Mouse (Mus musculus): ENCODE results near the gene Cited4.

The Cited4 gene

GRCm38 (mm10) chr4:120680953-120681352 lies 14.6 kb downstream of the Cited4 start:
- DNase-seq, result peak; percentile 57

GRCm38 (mm10) chr4:120682168-120682567 lies 15.8 kb downstream of the Cited4 start:
- DNase-seq, result peak; percentile 72

- DNase-seq, result no peak
Observed at GRCm38 (mm10) chr4:120683278-120683997, 17.1 kb downstream of the Cited4 start.

- DNase-seq, result no peak
Observed at GRCm38 (mm10) chr4:120687282-120687681, 20.9 kb downstream of the Cited4 start.

GRCm38 (mm10) chr4:120689317-120689716 lies 22.9 kb downstream of the Cited4 start:
- DNase-seq, result no peak

GRCm38 (mm10) chr4:120692717-120693116 lies 26.3 kb downstream of the Cited4 start:
- DNase-seq, result peak; percentile 66

- no peak for DNase-seq
Observed at GRCm38 (mm10) chr4:120697353-120697752, 31.0 kb downstream of the Cited4 start.

- no peak for DNase-seq
Observed at GRCm38 (mm10) chr4:120697799-120698484, 31.6 kb downstream of the Cited4 start.

- no peak for DNase-seq
Observed at GRCm38 (mm10) chr4:120701180-120701579, 34.8 kb downstream of the Cited4 start.

- no peak for DNase-seq
Observed at GRCm38 (mm10) chr4:120702056-120702455, 35.7 kb downstream of the Cited4 start.

GRCm38 (mm10) chr4:120702511-120702910 lies 36.1 kb downstream of the Cited4 start:
- DNase-seq, result no peak

GRCm38 (mm10) chr4:120712236-120712635 lies 45.9 kb downstream of the Cited4 start:
- peak; percentile 20 for DNase-seq

- no peak for DNase-seq
Observed at GRCm38 (mm10) chr4:120713021-120713420, 46.6 kb downstream of the Cited4 start.

GRCm38 (mm10) chr4:120713856-120714497 lies 47.6 kb downstream of the Cited4 start:
- no peak for DNase-seq

GRCm38 (mm10) chr4:120716141-120716571 lies 49.8 kb downstream of the Cited4 start:
- peak; percentile 75 for DNase-seq

GRCm38 (mm10) chr4:120716765-120717164 lies 50.4 kb downstream of the Cited4 start:
- no peak for DNase-seq

All from kidney, postnatal 10 days (tissue).